Mouse (Mus musculus): ENCODE data around the gene Slc9a3r1. TPM values are rescaled to one million over a fixed set of nuclear protein-coding genes. Genes with fewer than 3 reads are reported as not detected.

Slc9a3r1 gene
- polyA plus RNA-seq, 1 experiment from 2014 or later: 28.8 TPM

- H3K4me1 ChIP-seq: peaks cover 30% of the 10 kb centered on the region
- peak overlapping the region; percentile 51 for H3K4me3 ChIP-seq
- no peaks in the 10 kb centered on the region for H3K36me3 ChIP-seq (ENCODE audit: poor library complexity, severe bottlenecking)
- 3% methylated on average over 9 of the region's 9 CpGs for WGBS
- no peak for ATAC-seq
- H3K4me2 ChIP-seq: peak overlapping the region; percentile 82
- peaks cover 49% of the 10 kb centered on the region for H3K27me3 ChIP-seq
- H3K9ac ChIP-seq: peak overlapping the region; percentile 68
- H3K9me3 ChIP-seq (replicated peaks): no peaks in the 10 kb centered on the region
- no peak overlapping the region for H3K27ac ChIP-seq
Measured at GRCm38 (mm10) chr11:115164976-115165374, 1.8 kb downstream of the Slc9a3r1 start.

- no peak overlapping the region for H3K4me3 ChIP-seq
- H3K27me3 ChIP-seq: peaks cover 43% of the 10 kb centered on the region
- no peak for ATAC-seq
- no peaks in the 10 kb centered on the region for H3K36me3 ChIP-seq (ENCODE audit: poor library complexity, severe bottlenecking)
- no peak overlapping the region for H3K9ac ChIP-seq
- WGBS: 93% methylated on average over 3 of the region's 3 CpGs
- no peak overlapping the region for H3K27ac ChIP-seq
- H3K4me2 ChIP-seq: no peak overlapping the region
- H3K9me3 ChIP-seq (replicated peaks): no peaks in the 10 kb centered on the region
- H3K4me1 ChIP-seq: peaks cover 32% of the 10 kb centered on the region
Measured at GRCm38 (mm10) chr11:115166776-115167175, 3.6 kb downstream of the Slc9a3r1 start.

GRCm38 (mm10) chr11:115167631-115168249, 4.6 kb downstream of the Slc9a3r1 start:
- peaks cover 37% of the 10 kb centered on the region for H3K27me3 ChIP-seq

GRCm38 (mm10) chr11:115169430-115169829, 6.3 kb downstream of the Slc9a3r1 start:
- ATAC-seq: no peak
- H3K4me3 ChIP-seq: no peak overlapping the region
- no peak overlapping the region for H3K4me2 ChIP-seq
- H3K27ac ChIP-seq: no peak overlapping the region
- no peak overlapping the region for H3K9ac ChIP-seq
- no peaks in the 10 kb centered on the region for H3K36me3 ChIP-seq (ENCODE audit: poor library complexity, severe bottlenecking)
- WGBS: 82% methylated on average over 4 of the region's 4 CpGs
- peaks cover 39% of the 10 kb centered on the region for H3K4me1 ChIP-seq
- peaks cover 34% of the 10 kb centered on the region for H3K27me3 ChIP-seq
- no peaks in the 10 kb centered on the region for H3K9me3 ChIP-seq (replicated peaks)

More at GRCm38 (mm10) chr11:115167631-115168249, 4.6 kb downstream of the Slc9a3r1 start:
- H3K9ac ChIP-seq: no peak overlapping the region
- no peak overlapping the region for H3K4me3 ChIP-seq
- no peaks in the 10 kb centered on the region for H3K36me3 ChIP-seq (ENCODE audit: poor library complexity, severe bottlenecking)
- no peak overlapping the region for H3K4me2 ChIP-seq
- no peak overlapping the region for H3K27ac ChIP-seq
- WGBS: 90% methylated on average over 8 of the region's 8 CpGs
- peaks cover 38% of the 10 kb centered on the region for H3K4me1 ChIP-seq
- H3K9me3 ChIP-seq (replicated peaks): no peaks in the 10 kb centered on the region
- no peak for ATAC-seq

GRCm38 (mm10) chr11:115171125-115171524, 8.0 kb downstream of the Slc9a3r1 start:
- Histone ChIP-seq H3K4me2 (no peak overlapping the region), H3K27me3 (0 out of 2 replicates have a peak, but pooled peaks cover 20% of the 10 kb centered on the region), H3K27ac (no peak overlapping the region), H3K36me3 (ENCODE audit: poor library complexity, severe bottlenecking) (no peaks in the 10 kb centered on the region), H3K9me3 (replicated peaks) (no peaks in the 10 kb centered on the region), H3K4me3 (no peak overlapping the region), H3K4me1 (peaks cover 36% of the 10 kb centered on the region), H3K9ac (no peak overlapping the region)
- 36% methylated on average over 8 of the region's 8 CpGs for WGBS
- no peak for ATAC-seq

- no peak for ATAC-seq
- no peak overlapping the region for H3K9ac ChIP-seq
- no peaks in the 10 kb centered on the region for H3K9me3 ChIP-seq (replicated peaks)
- peaks cover 53% of the 10 kb centered on the region for H3K4me1 ChIP-seq
- WGBS: 28% methylated on average over 4 of the region's 4 CpGs
- H3K27me3 ChIP-seq: 0 out of 2 replicates have a peak, but pooled peaks cover 18% of the 10 kb centered on the region
- no peaks in the 10 kb centered on the region for H3K36me3 ChIP-seq (ENCODE audit: poor library complexity, severe bottlenecking)
- no peak overlapping the region for H3K4me3 ChIP-seq
- H3K27ac ChIP-seq: no peak overlapping the region
- no peak overlapping the region for H3K4me2 ChIP-seq
Measured at GRCm38 (mm10) chr11:115172825-115173287, 9.7 kb downstream of the Slc9a3r1 start.

GRCm38 (mm10) chr11:115173549-115174339, 10.6 kb downstream of the Slc9a3r1 start:
- H3K4me3 ChIP-seq: no peak overlapping the region
- no peak overlapping the region for H3K4me2 ChIP-seq
- H3K4me1 ChIP-seq: peaks cover 59% of the 10 kb centered on the region
- no peak for ATAC-seq
- H3K27ac ChIP-seq: no peak overlapping the region
- no peaks in the 10 kb centered on the region for H3K9me3 ChIP-seq (replicated peaks)
- no peak overlapping the region for H3K9ac ChIP-seq
- no peaks in the 10 kb centered on the region for H3K36me3 ChIP-seq (ENCODE audit: poor library complexity, severe bottlenecking)
- 14% methylated on average over 16 of the region's 16 CpGs for WGBS
- 0 out of 2 replicates have a peak, but pooled peaks cover 18% of the 10 kb centered on the region for H3K27me3 ChIP-seq

GRCm38 (mm10) chr11:115176399-115177190, 13.5 kb downstream of the Slc9a3r1 start:
- Histone ChIP-seq H3K4me3 (no peak overlapping the region), H3K27ac (no peak overlapping the region; the same call in 1 of the 2 replicates), H3K9ac (no peak overlapping the region; the same call in 1 of the 2 replicates), H3K27me3 (0 out of 2 replicates have a peak, but pooled peaks cover 18% of the 10 kb centered on the region), H3K36me3 (ENCODE audit: poor library complexity, severe bottlenecking) (0 out of 2 replicates have a peak, but pooled peaks cover 3% of the 10 kb centered on the region), H3K4me1 (peaks cover 66% of the 10 kb centered on the region), H3K9me3 (replicated peaks) (no peaks in the 10 kb centered on the region), H3K4me2 (no peak overlapping the region)
- ATAC-seq: no peak
- WGBS: 63% methylated on average over 24 of the region's 24 CpGs

- Histone ChIP-seq H3K27ac (peak overlapping the region; percentile 51), H3K36me3 (ENCODE audit: poor library complexity, severe bottlenecking) (0 out of 2 replicates have a peak, but pooled peaks cover 3% of the 10 kb centered on the region), H3K4me2 (peak overlapping the region; percentile 39), H3K9ac (no peak overlapping the region; the same call in 1 of the 2 replicates), H3K9me3 (replicated peaks) (no peaks in the 10 kb centered on the region), H3K27me3 (0 out of 2 replicates have a peak, but pooled peaks cover 14% of the 10 kb centered on the region), H3K4me3 (no peak overlapping the region), H3K4me1 (peaks cover 58% of the 10 kb centered on the region)
- peak; percentile 59 for ATAC-seq
- WGBS: 22% methylated on average over 10 of the region's 10 CpGs
Measured at GRCm38 (mm10) chr11:115177559-115178195, 14.5 kb downstream of the Slc9a3r1 start.

GRCm38 (mm10) chr11:115178766-115179165, 15.6 kb downstream of the Slc9a3r1 start:
- no peak for ATAC-seq
- H3K9me3 ChIP-seq (replicated peaks): no peaks in the 10 kb centered on the region
- 87% methylated on average over 2 of the region's 2 CpGs for WGBS
- H3K4me3 ChIP-seq: no peak overlapping the region
- H3K27ac ChIP-seq: no peak overlapping the region
- 0 out of 2 replicates have a peak, but pooled peaks cover 6% of the 10 kb centered on the region for H3K36me3 ChIP-seq (ENCODE audit: poor library complexity, severe bottlenecking)
- H3K27me3 ChIP-seq: 0 out of 2 replicates have a peak, but pooled peaks cover 7% of the 10 kb centered on the region
- H3K4me2 ChIP-seq: no peak overlapping the region
- H3K9ac ChIP-seq: no peak overlapping the region
- H3K4me1 ChIP-seq: peaks cover 47% of the 10 kb centered on the region

- H3K9ac ChIP-seq: no peak overlapping the region
- WGBS: 62% methylated on average over 6 of the region's 6 CpGs
- no peak overlapping the region for H3K4me2 ChIP-seq
- H3K4me3 ChIP-seq: no peak overlapping the region
- H3K4me1 ChIP-seq: peaks cover 43% of the 10 kb centered on the region
- H3K27me3 ChIP-seq: 0 out of 2 replicates have a peak, but pooled peaks cover 3% of the 10 kb centered on the region
- H3K36me3 ChIP-seq (ENCODE audit: poor library complexity, severe bottlenecking): 0 out of 2 replicates have a peak, but pooled peaks cover 6% of the 10 kb centered on the region
- H3K27ac ChIP-seq: no peak overlapping the region
- peak; percentile 46; the same call in 1 of the 2 replicates for ATAC-seq
- no peaks in the 10 kb centered on the region for H3K9me3 ChIP-seq (replicated peaks)
Measured at GRCm38 (mm10) chr11:115179191-115179590, 16.1 kb downstream of the Slc9a3r1 start.

All from forebrain, embryonic 13.5 days (tissue).